Mouse (Mus musculus): ENCODE results near the gene Gm49661.

Gene Gm49661

DNA sequence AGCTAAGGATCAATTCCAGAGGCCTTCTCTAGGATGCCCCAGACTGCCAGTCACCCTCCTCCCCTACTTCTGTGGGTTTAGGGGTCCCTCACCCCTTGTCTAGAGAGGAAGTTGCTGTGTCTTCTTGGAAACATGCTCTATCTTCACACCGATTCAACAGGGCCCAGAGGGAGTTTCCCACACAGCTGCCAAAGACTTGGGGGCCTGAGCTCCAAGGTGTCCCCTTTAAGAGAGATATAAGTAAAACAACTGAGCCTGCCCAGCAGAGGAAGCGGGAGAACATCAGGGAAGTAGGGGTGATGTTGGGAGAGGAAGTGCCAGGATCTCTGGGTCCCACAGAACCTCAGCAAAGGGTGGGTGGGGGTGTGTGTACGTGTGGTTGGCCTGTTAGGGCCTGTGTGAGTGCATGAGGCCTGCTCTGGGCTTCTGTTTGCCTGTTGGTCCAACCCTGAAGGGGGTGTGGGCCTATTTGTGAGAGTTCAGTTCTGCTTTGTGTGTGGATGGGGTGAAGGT lies 13.3 kb upstream of the Gm49661 start:
- DNase-seq: peak; percentile 48 to 52

DNA sequence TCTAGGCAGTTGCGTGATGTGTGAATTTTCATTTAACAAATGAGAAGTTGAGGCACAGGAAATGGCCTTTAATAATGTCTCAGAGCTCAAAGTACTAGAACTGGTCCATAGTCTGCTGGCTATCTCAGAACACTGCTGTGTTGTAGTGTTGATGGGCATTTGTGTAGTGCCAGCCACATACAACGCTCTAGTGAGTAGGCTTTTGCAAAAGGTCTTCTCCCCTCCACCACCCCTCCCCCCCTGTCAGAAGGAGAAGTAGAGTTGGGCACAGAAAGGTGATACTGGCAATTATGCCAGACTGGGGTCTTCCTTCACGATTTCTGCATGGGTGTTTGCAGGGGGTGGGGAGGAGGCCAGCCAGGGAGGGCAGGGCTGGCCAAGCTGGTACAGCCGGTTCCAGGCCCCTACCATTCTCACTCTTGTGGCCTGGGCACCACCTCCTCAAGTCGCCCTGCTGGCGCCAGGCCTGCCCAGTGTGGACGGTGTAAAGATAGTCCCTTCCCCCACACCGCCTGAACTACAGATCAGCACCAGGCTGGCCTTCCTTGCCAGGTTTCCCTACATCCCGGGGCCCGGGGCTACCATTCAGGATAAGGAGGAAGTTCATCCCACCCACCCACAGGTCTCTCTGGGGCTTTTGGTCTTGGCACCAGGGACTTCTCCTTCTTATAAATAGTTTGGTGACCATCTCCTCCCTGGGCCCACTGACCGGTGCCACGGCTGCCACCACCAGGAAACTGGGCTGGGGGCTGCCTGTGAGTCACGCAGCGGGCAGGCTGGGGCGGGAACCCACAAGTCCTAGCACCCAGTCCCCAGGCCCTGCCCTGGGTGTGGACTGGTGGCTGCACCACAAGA lies 12.6 kb upstream of the Gm49661 start:
- DNase-seq: peak in 1 of 2 experiments; percentile 35

DNA sequence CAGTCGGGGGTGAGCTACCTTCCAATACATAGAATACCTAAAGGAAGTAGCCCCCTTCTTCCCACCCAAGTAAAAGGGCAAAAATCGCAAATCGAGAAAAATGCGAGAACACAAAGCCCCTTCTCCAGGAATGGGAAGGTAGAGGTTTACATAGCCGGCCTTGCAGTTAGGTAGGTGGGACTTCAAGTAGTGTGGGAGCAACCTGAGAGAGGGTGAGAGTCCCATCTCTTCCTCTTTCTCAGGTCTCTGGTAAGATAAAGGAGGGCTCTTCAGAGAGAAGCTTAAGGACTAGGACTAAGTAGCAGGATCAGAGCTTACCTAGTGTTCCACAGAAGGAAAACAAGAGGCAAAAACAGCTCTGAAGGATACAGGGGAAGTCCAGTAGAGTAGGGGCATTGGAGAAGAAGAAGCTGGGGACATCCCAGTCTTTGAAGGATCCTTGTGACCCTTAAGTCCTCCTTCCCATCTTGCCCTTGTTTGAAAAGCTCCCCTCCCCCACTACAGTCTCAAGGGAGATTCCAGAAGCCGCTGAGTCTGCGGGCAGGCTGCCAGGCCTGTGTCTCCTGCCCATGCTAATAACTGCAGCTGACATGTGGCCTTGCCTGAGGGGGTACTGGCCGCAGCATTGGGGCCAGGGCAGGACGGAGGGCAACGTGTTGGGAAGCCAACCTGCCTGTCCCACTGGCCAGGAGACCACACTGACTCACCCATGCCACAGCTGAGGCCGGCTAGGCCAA lies 11.6 kb upstream of the Gm49661 start:
- DNase-seq: peak; percentile 59 to 63

DNA sequence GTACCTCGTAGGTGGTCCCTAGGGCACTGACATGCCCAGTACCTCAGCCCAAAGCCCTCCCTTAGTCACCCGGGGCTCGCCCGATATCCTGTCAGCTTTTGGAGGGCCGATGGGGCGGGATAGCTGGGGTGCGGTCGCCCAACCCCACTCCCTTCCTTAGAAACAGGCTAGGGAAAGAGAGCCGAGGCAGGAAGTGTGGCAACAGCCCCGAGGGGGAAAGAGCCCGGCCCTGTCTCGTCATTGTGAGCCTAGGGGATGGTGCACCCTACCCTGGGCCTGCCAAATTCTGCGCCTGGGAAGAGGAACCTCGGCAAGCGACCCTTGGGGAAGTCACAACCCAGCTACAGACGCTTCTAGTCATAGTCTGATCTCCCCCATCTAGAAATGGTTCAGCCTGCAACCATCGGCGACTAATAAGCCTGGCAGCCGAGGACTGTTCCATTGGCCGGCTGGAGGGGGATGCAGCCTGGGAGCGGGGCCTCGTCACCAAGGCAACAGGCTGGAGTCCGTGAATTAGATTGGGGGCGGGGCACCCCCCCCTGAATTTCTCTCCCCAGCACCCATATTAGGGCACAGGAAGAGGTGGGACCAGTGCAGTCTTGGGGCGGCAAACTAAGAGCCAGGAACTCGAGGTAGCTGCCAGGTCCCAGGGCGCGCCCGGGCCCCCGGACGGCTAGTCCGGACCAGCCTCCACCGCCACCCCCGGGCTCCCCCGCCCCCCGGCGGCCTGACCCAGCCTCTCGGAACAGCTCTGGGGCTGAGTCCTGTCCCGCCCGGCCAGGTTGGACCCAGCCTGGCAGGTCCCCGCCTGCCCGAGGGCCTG lies 10.6 kb upstream of the Gm49661 start:
- DNase-seq: peak; percentile 95 to 97

DNA sequence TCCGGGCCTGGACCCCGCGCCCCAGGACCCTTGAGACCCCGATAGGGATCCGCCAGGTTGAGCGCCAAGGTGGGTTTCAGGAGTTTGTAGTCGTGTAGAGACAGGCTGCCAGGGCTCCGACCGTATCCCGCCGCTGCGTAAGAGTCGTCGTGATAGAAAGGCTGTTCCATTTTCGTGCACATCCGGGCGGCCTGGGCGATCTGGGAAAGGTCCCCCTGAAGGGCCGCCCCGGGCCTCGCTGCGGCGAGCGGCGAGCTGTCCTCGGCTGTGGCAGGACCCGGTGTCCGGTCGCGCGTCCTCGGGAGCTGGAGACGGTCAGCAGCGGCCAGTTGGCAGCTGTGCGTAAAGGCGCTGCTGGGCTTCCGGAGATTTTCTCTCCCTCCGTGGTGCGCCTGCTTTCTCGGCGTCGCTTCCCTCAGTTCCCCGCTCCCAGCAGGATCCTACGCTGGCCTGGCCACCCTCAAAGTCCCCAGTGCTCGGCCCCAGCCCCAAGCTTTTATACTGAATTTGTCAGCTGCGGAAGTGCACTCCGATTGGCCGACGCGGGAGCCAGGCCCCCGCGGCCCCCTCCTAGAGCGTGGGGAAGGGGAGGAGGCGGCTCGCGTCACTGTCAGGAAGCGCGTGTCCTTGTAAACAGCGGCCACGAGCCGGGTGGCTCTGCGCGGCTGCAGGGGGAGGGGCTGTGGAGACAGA lies 9.2 kb upstream of the Gm49661 start, which contains the start of gene Junb:
Junb (minus strand) TSS at position 471 of the 693 bp plus-strand sequence.
- DNase-seq: peak; percentile 95 to 97

DNA sequence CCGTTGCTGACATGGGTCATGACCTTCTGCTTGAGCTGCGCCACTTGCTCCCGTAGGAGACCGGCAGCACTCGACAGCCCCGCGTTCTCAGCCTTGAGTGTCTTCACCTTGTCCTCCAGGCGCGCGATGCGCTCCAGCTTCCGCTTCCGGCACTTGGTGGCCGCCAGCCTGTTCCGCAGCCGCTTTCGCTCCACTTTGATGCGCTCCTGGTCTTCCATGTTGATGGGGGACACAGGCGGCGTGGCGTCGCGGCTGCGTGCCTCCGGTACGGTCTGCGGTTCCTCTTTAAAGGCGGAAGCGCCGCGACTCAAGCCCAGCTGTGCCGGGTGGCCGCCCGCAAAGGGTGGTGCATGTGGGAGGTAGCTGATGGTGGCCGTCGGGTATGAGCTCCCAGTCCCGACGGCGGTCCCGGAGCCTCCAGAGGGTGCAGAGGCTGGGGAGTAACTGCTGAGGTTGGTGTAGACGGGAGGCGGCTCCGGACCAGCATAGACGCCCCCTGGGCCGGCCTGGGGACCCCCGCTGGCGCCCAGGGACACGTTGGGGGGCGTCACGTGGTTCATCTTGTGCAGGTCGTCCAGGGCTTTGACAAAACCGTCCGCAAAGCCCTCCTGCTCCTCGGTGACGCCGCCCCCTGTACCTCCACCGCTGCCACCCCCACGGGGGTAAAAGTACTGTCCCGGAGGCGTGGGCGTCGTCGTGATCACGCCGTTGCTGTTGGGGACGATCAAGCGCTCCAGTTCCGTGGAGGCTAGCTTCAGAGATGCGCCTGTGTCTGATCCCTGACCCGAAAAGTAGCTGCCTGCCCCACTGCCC lies 8.4 kb upstream of the Gm49661 start:
- peak; percentile 81 for DNase-seq

DNA sequence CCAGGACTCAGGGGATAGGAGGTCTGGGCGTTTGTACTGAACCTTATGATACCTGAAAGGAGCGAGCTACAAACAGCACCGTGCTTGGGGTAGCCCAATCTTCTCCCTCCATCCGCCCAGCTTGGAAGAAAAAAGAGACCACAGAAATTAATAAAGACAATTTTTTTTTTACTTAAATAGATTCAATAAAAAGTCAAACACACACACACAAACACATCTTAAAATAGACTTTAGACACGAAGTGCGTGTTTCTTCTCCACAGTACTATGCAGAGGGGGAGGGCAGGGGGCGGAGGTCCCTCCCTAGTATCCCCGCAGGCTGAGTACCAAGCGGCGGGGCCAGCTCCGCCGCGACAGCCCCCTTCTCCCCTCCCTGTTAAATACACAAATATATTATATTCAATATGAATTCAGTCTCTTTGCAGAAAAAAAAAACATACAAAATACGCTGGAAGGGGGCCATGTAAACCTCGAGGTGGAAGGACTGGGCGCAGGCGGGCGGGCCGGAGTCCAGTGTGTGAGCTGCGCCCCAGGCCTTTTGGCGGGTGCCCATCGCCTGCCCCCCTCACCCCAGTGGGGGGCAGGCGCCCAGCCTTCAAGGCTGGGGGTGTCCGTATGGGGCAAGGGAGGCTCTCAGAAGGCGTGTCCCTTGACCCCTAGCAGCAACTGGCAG lies 7.7 kb upstream of the Gm49661 start:
- peak in 1 of 2 experiments; percentile 57 for DNase-seq

DNA sequence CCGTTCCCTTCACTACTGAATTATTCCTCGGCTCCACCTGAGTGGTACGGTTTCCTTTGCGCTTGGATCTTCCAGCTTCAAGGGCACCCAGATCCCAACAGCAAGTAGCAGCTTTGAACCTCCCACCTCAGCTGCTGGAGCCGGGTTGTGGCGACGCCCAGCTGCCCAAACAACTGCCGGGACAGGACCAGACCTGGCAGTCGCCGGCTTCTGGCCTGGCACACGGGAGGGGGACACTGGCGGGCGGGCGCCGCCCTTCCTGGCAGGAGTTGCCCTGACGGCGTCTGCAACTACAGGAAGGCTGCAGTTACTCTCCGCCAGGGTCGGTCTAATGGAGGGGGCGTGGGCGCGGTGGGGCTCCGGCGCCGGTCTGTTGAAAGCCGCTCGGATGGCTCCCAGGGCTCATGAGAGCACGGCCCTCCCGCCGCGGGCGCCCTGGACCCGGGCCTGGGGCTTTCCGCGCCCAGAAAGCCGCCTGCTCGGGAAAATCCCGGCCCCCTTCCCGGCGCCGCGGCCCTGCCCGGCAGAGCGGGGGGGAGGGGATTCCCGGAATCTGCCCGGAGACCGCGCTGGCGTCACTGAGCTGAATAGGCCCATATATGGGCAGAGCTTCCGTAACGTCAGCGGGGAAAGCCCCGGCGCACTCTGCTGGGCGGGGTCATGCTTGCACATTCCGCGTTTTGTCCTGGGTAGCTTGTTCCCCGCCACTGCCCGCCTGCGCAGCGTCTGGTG lies 7.0 kb upstream of the Gm49661 start:
- DNase-seq: peak; percentile 96 to 97

DNA sequence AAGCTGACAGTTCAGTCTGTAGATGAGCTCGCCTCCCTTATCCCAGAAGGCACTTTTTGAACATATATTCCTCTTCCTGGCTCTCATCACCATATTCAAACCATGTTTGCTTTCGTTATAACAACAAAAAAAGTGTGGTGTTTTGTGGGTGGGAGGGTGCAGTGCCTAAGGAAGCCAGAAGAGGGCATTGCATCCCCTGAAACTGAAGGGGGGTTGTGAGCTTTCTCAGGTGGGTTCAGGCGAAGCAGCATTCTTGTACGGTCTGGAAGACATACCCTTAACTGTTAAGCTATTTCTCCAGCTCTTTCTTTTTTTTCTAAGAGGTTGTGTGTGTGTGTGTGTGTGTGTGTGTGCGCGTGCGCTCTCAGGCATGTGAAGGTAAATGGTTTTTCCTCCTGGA lies 6.2 kb upstream of the Gm49661 start:
- DNase-seq: peak; percentile 90 to 93

DNA sequence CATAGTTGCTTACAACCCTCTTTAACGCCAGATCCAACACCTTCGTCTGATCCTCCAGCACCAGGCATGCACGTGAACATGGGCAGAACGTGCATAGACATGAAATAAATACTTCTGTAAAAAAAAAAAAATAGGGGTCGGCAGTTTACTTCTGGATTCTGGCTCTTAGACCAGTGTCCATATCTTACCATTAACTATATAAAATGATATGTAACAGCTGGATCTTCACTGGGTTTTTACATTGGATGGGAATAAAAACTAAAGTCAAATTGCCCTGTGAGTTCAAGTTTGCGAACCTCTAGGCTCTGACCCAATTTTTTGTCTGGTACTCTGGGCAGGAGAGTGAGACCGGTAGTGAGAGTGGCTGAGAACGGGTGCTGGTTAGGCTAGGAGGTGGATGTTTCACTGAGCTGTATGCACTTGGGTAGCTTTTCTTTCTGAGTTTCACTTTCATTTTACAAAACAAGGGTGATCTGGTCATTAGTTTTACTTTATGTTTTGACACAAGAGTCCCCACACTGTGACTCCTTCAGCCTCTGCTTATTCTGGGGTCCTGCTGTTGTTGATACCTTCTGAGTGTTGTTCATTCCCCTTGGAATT lies 5.4 kb upstream of the Gm49661 start:
- DNase-seq: peak; percentile 29 to 37

DNA sequence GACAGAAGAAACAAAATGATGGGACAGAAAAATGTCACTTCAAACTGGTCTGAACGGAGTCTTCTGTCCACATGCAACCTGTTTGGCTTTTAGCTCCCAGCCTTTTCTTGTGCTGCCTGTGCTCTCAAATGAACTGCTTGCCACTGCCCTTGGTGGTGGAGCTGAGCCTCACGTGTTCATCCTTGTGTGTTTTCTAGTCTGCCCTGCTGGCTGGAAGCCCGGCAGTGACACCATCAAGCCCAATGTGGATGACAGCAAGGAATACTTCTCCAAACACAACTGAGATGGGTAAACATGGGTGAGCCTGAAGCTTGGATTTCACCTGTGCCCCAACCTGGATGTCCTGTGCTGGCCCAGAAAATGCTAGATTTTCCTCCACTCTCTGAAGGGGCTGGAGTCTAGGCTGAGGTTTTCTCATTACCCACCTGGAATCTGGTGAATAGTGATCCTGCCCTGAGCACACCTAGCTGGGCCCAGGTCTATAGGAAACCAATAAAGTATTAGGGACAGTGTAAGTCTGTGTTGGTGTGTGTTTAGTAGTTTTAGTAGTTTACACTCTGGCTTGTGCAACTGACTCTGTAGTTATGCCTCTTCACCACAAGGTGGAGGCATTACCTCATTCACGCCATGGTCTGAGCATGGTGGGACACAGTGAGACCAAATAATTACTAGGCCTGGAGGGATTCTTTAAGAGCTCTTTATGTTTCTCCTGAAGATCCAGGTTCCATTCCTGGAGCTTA lies 4.7 kb upstream of the Gm49661 start:
- DNase-seq: peak; percentile 73 to 77

DNA sequence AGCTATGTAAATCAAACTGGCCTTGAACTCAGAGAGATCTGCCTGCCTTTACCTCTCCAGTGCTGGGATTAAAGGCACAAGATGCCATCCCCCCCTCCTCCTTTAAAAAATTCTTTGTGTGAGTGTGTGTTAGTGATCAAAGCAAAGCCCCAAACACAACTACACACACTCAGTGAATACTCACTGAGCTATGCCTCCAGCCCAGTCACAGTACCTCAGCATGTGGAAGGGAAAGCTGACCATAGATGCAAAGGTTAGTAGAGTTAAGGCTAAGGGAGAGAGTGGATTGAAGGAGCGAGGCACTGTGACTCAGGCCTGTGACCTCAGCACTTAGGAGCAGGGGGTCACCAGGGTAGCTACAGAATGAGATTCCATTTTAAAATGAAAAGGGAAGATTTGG lies 3.8 kb upstream of the Gm49661 start:
- no peak for DNase-seq

DNA sequence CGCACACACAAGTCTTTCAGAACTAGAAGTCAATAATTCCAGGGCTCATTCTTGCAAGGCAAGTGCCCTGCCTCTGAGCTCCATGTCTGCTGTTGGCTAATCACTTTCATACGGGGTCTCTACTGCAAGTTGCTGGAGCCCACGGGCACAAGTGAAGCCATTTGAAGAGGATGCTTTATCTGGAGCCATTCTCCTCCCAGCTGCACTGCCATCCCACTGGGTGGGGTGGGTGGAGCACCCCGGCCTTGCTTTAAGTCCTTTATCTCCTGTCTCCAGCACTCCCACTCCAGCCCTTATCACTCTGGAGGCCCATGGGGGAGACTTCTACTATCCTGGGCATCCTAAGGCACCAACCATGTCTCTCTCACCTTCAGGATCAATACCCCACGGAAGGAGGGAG lies 1.7 kb upstream of the Gm49661 start:
- DNase-seq: no peak

DNA sequence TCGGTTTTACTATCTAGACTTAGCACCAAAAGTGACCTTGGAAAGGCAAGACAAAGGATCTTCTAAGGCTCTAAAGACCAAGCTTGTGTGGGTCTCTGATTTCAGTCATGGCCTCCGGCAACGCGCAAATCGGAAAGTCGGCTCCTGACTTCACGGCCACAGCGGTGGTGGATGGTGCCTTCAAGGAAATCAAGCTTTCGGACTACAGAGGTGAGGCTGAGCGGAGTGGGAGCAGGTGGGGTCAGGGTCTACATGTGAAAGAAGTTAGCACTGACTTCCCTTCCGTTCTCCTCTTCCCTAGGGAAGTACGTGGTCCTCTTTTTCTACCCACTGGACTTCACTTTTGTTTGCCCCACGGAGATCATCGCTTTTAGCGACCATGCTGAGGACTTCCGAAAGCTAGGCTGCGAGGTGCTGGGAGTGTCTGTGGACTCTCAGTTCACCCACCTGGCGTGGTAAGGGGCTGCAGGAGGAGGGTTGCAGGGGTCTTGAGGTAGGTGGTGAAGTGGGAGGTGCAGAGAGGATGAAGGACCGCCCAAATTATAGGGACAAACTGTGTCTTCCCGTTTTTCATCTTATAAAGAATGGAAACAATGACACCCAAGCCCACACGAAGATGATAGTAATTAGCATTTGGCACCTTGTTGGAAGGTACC lies 1.0 kb upstream of the Gm49661 start:
- DNase-seq: no peak

DNA sequence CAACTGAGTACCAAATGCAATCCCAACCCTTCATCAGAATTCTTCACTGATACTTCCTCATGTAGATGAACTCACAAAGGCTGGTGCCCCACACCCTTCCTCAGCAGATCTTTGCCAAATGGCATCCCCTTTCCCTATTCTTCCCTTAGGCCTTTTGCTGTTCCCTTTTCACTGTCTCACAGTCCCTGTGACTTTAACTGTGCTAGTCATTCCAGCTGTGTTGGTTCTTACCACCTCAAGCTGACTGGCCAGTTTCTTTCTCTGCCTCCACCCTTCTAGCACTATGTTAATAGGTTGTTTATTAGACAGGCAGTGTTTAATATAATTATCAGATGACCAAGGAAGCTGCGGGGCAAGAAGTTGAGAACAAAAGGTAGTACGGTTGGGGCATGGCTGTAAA lies 583 bp downstream of the Gm49661 start:
- no peak for DNase-seq

DNA sequence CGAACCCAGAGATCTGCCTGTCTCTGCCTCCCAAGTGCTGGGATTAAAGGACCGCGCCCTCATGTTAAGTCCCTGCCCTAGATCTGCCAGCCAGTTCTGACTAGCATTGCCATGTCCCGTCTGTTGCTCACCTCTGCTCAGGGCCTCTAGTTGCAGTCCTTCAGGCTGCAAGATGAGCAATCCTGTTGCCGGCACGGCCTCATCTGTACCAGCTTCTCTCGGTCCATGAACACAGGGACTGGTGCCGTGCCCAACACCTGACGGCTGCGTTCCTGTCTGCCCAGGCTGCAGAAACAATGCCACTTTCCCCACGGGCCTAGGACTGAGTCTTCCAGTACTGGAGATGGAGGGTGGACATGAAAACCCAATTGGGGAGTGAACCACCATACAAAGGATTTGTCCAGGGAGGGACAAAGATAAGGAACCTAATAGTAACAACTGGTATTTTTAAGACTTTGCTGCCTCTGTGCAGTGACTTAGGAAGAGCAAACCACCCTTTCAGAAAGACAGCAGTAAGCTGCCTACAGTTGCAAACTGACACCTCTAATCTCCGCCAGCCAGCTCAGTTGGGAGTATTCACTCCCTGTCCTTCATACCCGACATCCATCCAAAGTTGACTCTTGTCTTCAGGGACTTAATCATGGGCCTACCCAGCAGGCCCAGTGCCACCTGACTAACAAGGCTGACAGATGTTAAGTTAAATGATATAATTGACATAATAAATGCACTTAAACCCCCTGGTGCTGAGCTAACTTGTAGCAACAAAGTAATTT lies 1.5 kb downstream of the Gm49661 start:
- no peak for DNase-seq

DNA sequence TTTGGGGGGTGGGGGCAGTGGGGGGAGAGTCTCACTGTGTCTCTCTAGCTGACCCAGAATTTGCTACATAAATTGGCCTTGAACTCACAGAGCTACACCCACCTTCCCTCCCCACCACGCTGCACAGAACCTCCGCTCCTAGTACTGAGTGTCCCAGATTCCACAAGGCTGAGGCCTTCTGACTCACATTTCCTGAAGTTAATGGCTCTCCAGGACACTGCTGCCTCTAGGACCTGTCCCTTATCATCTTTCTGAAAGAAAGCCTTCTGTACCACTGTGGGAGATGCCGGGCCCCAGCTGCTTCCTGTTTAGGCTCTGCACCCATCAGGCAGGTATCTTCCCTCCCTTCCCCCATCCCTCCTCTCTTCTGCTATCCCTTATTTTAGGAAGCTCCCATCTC lies 2.6 kb downstream of the Gm49661 start:
- DNase-seq: no peak

All from B cell, adult 2 months (primary cell).